Mouse (Mus musculus) thymus, adult 18-20 months (tissue): ENCODE data around the gene Slc2a12.

Experiments
- DNase-seq, 2 experiments: peaks; one replicate each; pipeline ENCODE4 v3.0.0; 2022; ENCODE audit warnings: mixed read lengths in 2 of 2

The Slc2a12 gene

GRCm38 (mm10) chr10:22730992-22731271, 86.1 kb downstream of the Slc2a12 start:
- DNase-seq = no peak

GRCm38 (mm10) chr10:22731272-22732093, 86.7 kb downstream of the Slc2a12 start, which contains the start of gene Tbpl1:
Tbpl1 (minus strand) TSS chr10:22731938.
- peak; percentile 92 to 94 for DNase-seq

DNA sequence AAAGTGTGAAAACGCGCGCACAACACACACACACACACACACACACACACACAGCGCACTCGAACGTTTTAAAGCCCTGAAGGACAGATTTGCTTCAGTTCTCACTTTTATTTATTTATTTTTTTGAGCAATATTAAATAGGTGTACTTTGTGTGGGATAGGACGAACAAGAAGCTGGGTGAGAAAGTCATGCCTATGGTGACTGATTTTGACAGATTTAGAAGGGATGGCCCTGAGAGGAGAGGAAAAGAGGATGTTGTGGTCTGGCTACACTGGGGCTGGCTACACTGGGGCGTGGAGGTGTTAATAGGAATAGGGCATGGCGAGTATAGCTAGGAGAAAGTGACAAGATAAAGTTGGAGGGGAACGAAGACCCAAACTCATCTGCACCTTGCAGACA, 87.4 kb downstream of the Slc2a12 start:
- no peak for DNase-seq

DNA sequence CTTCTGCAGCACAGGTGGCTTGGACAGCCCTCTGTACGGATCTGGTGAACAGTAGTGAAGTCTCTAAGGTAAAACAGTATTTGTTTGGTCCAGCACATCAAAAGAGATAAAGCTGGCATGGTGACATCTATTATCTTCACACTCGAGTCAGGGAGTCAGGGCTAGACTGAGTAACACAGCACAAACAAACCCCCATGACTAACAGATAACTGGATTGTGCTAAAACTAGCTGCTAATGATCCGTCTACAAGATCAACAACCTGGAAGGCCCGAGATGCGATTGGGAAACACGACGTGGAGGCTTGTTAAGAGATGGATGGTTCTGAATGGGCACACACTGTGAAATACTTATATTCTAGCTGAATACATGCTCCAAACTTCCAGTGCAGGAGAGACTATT, 101.1 kb downstream of the Slc2a12 start:
- no peak for DNase-seq

DNA sequence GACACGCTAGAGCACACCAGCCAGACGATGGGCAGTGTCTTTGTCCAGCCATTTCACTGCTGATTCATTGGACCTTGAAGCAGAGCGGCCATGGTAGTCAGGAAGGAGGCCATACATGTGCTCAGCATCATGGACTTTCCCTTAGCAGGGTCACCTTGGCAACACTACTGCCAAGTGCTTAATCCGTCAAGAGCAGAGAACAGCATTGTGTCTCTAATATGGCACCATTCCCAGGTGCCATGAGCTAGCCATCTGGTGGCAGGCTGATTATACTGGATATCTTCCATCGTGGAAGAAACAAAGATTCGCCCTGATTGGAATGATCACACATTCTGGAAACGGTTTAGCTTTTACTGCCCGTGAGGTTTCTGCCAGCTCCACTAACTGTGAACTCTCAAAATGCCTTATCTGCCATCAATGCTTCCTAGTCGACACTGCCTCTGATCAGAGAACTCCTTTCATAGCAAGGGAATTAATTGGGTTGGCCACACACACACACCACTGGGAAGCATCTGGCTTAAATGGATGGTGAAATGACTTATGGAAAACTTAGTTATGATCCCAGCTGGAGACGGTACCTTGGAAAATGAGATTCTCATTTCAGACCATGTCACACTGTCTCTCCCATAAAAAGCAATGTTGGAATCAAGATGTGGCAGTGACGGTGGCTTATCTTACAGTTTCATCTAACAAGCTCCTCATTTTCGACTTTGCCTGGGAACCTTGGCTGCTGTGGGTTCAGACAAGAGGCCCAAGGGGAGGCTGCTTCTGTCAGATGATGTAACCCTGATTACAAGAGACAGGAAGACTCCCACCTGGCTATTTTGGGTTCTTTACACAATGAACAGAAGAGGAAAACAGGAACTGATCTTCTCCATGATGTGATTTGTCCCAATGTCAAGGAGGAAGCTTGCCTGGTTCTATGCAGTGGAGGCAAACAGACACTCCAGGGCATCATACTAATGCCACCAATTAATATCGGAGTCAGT, 101.8 kb downstream of the Slc2a12 start:
- no peak for DNase-seq

- DNase-seq = no peak
Measured at GRCm38 (mm10) chr10:22751175-22751682, 106.4 kb downstream of the Slc2a12 start.
